Mouse (Mus musculus): ENCODE measurements at regions not wholly inside any gene's neighbourhood (a gene's known extent, or its start where the extent isn't known, plus 50 kb on each side); places are given as distances from the start of the nearest gene placed in this dataset.

GRCm38 (mm10) chr5:76051658-76052057, 73.4 kb upstream of the Kdr start:
- Histone ChIP-seq H3K36me3 (replicated peaks in 1 of 2; ENCODE audit: control insufficient read depth in 1 of 2, insufficient read depth in 1 of 2, low read length in 1 of 2) (no peaks in the 10 kb centered on the region), H3K4me1 (ENCODE audit: control insufficient read depth in 1 of 2, insufficient read depth in 2 of 2) (peaks cover 15 to 50% of the 10 kb centered on the region in 2 experiments), H3K4me3 (replicated peaks in 1 of 3; ENCODE audit: low read depth in 2 of 3, low read length in 2 of 3, poor library complexity in 1 of 3) (no peak overlapping the region), H3K79me2 (replicated peaks; ENCODE audit: control insufficient read depth, extremely low read depth, insufficient read depth, poor library complexity, severe bottlenecking) (no peaks in the 10 kb centered on the region), H3K9ac (ENCODE audit: insufficient read depth, low read depth) (no peak overlapping the region), H3K9me3 (replicated peaks; ENCODE audit: low read length) (no peaks in the 10 kb centered on the region), H3K27me3 (replicated peaks) (no peaks in the 10 kb centered on the region), H3K27ac (ENCODE audit: insufficient read depth, low read depth) (no peak overlapping the region), H3K4me2 (ENCODE audit: insufficient read depth, low read depth, poor library complexity, severe bottlenecking) (no peak overlapping the region; the same call in 1 of the 2 replicates)
- DNase-seq (ENCODE audit: extremely low read depth), result no peak
- dilution Hi-C loops (cut with MboI; ENCODE audit: extremely low pct_ligation_motif_present, extremely low pct_unique_long_range_greater_than_20kb, low sequenced_read_pairs), result no loop called here
- in situ Hi-C loops (cut with MboI; ENCODE audit: low pct_ligation_motif_present, low pct_unique_long_range_greater_than_20kb, low sequenced_read_pairs), result no loop called here
- TF ChIP-seq USF1 (IDR thresholded peaks at IDR 0.05; ENCODE audit: low read depth, low read length), result no peak
- TF ChIP-seq CTCF (conservative IDR thresholded peaks at IDR 0.05 in 1 of 2, IDR thresholded peaks at IDR 0.05 in 1 of 2; ENCODE audit: low read depth in 2 of 2, low read length in 2 of 2), result no peak
- TF ChIP-seq ZNF384 (IDR thresholded peaks at IDR 0.05; ENCODE audit: low read depth, low read length), result peak; percentile 86
- TF ChIP-seq EP300 (IDR thresholded peaks at IDR 0.05; ENCODE audit: low read length), result peak; percentile 53
- TF ChIP-seq ELF1 (IDR thresholded peaks at IDR 0.05; ENCODE audit: low read depth, low read length), result 0 out of 2 replicates have a peak, but pooled peaks have one; percentile 9
- peak; percentile 51 for TF ChIP-seq IRF4 (IDR thresholded peaks at IDR 0.05; ENCODE audit: low read depth, low read length)
- TF ChIP-seq ETS1 (conservative IDR thresholded peaks at IDR 0.05; ENCODE audit: low read depth, low read length), result no peak
- no peak for TF ChIP-seq TBP (conservative IDR thresholded peaks at IDR 0.05; ENCODE audit: low read depth, low read length)

GRCm38 (mm10) chr5:76048103-76048874, 70.0 kb upstream of the Kdr start:
- no peaks in the 10 kb centered on the region for H3K27me3 ChIP-seq (replicated peaks)
- peak overlapping the region; percentile 27 for H3K27ac ChIP-seq (ENCODE audit: insufficient read depth, low read depth)
- peak; percentile 55 for DNase-seq (ENCODE audit: extremely low read depth)
- no peaks in the 10 kb centered on the region for H3K79me2 ChIP-seq (replicated peaks; ENCODE audit: control insufficient read depth, extremely low read depth, insufficient read depth, poor library complexity, severe bottlenecking)
- H3K4me3 ChIP-seq (replicated peaks in 1 of 3; ENCODE audit: low read depth in 2 of 3, low read length in 2 of 3, poor library complexity in 1 of 3), result peak overlapping the region in 1 of 3 experiments; percentile 15
- no peaks in the 10 kb centered on the region for H3K36me3 ChIP-seq (replicated peaks in 1 of 2; ENCODE audit: control insufficient read depth in 1 of 2, insufficient read depth in 1 of 2, low read length in 1 of 2)
- peak overlapping the region; percentile 49 for H3K9ac ChIP-seq (ENCODE audit: insufficient read depth, low read depth)
- H3K4me2 ChIP-seq (ENCODE audit: insufficient read depth, low read depth, poor library complexity, severe bottlenecking), result peak overlapping the region; percentile 86
- dilution Hi-C loops (cut with MboI; ENCODE audit: extremely low pct_ligation_motif_present, extremely low pct_unique_long_range_greater_than_20kb, low sequenced_read_pairs), result no loop called here
- peaks cover 15 to 51% of the 10 kb centered on the region in 2 experiments for H3K4me1 ChIP-seq (ENCODE audit: control insufficient read depth in 1 of 2, insufficient read depth in 2 of 2)
- TF ChIP-seq JUND (conservative IDR thresholded peaks at IDR 0.05; ENCODE audit: low read depth, low read length), result peak; percentile 36; the same call in 1 of the 2 replicates
- 0 out of 2 replicates have a peak, but pooled peaks have one; percentile 14 for TF ChIP-seq CHD2 (IDR thresholded peaks at IDR 0.05; ENCODE audit: low read length)
- TF ChIP-seq SIN3A (IDR thresholded peaks at IDR 0.05; ENCODE audit: low read length), result 0 out of 2 replicates have a peak, but pooled peaks have one; percentile 52
- TF ChIP-seq TBP (conservative IDR thresholded peaks at IDR 0.05; ENCODE audit: low read depth, low read length), result 0 out of 2 replicates have a peak, but pooled peaks have one; percentile 41
- no peak for TF ChIP-seq CTCF (conservative IDR thresholded peaks at IDR 0.05 in 1 of 2, IDR thresholded peaks at IDR 0.05 in 1 of 2; ENCODE audit: low read depth in 2 of 2, low read length in 2 of 2)
- TF ChIP-seq ETS1 (conservative IDR thresholded peaks at IDR 0.05; ENCODE audit: low read depth, low read length), result peak; percentile 55; the same call in 1 of the 2 replicates
- TF ChIP-seq RCOR1 (conservative IDR thresholded peaks at IDR 0.05; ENCODE audit: low read depth, low read length), result no peak
- TF ChIP-seq MEF2A (IDR thresholded peaks at IDR 0.05; ENCODE audit: borderline replicate concordance, low read depth, low read length), result peak; percentile 49; the same call in 1 of the 2 replicates
- no peak for TF ChIP-seq ZKSCAN1 (IDR thresholded peaks at IDR 0.05; ENCODE audit: borderline replicate concordance, low read depth, low read length)
- 0 out of 2 replicates have a peak, but pooled peaks have one; percentile 53 for TF ChIP-seq CHD1 (IDR thresholded peaks at IDR 0.05; ENCODE audit: low read depth, low read length)
- TF ChIP-seq IRF4 (IDR thresholded peaks at IDR 0.05; ENCODE audit: low read depth, low read length), result peak; percentile 83
- peak; percentile 19; the same call in 1 of the 2 replicates for TF ChIP-seq MAX (IDR thresholded peaks at IDR 0.05; ENCODE audit: low read length)
- TF ChIP-seq EP300 (IDR thresholded peaks at IDR 0.05; ENCODE audit: low read length), result peak; percentile 86
- in situ Hi-C loops (cut with MboI; ENCODE audit: low pct_ligation_motif_present, low pct_unique_long_range_greater_than_20kb, low sequenced_read_pairs), result no loop called here
- no peaks in the 10 kb centered on the region for H3K9me3 ChIP-seq (replicated peaks; ENCODE audit: low read length)
